Mouse (Mus musculus): ENCODE results near the gene Gm21985.

The Gm21985 gene

DNA sequence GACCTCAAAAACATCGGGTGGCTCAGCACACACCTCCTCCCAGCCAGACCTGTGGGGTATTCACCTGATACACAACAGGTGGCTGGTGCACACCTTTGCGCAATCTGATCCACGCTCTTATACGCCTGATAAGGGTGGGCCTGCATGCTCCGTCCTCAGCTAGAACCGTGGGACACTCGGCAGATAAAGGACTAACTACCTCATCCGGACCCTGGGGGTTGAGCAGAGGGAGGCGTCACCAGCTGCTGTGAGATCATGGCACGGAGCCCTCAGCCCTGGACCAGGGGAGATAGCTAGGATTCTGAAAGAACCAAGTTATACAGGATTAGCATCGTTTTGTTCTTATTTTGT lies at the start of gene Gm21985:
Gm21985 (plus strand) TSS at position 73 of the 351 bp plus-strand sequence.
- DNase-seq (ENCODE audit: low spot score in 2 of 2): peak; percentile 74 to 80

DNA sequence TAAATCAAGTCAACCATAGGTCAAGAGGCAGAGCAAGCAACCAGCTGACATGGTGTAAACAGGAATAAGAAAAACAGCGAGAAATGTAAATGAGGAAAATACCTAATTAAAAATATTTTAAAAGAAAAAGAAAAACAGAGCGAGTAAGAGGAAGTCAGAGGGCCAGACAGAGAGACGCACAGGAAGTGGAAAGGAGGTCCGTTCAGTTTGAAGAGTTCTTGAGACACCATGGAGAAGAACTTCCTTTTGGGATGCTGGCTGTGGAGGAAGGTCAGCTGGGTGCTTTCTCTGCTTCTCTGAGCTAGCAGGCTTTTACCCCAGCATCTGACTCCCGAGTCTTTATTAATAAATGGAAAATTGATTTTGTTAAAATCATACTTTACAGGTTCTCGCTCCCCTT lies 48.5 kb upstream of the Gm21985 start:
- no peak for DNase-seq (ENCODE audit: low spot score in 2 of 2)

DNA sequence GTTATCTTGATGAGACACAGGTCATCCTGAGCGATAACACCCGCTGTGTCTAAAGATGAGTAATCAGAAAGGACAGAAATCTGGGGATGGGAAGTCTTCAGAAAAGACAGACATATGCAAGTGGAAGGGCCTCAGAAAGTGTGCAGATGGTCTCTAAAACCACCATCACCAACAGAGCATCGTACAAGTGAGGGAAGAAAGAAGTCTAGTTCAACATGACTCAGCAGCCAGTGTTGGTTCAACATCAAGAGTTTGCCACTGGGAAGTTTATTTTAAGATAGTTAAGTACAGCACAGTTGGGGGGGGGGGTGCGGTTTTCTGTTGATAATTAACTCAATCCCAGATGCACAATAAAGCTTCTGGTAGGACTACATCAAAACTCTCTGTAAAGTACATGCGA lies 45.2 kb upstream of the Gm21985 start:
- DNase-seq (ENCODE audit: low spot score in 2 of 2): no peak

DNA sequence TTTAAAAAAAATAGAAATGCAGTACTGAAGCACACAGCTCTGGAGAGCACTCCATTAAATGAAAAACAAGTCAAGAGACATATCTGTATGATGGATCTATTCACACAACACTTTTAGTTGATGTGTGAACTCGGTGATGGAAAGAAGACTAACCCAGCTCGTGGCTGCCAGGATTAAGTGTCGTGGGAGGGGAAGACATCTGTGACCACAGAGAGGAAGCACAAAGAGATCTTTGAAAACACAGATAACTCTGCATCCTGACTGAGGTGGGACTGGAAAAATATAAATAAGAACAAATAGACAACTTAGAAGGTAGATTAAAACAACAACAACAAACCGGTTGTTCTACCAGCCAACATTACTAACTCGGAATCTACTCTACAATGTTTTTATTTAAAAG lies 43.5 kb upstream of the Gm21985 start:
- DNase-seq (ENCODE audit: low spot score in 2 of 2): no peak

DNA sequence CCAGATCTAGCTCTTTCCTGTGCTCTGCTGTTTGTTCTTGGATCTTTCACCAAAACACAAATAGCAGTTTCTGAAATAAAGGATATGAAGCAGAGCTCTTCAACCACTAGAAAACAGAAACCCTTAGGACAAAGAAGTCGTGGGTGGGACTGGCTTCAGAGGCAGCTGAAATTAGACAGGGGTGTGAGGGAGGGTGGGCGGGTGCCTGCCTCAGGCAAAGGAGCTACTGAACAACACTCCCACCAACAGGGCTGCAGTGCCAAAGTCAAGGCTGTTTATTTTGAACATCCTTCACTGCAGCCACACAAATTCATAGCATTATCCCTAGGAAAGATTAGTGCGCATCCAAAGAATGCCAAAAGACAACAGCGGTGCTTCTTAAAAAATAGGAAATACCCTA lies 41.8 kb upstream of the Gm21985 start:
- no peak for DNase-seq (ENCODE audit: low spot score in 2 of 2)

DNA sequence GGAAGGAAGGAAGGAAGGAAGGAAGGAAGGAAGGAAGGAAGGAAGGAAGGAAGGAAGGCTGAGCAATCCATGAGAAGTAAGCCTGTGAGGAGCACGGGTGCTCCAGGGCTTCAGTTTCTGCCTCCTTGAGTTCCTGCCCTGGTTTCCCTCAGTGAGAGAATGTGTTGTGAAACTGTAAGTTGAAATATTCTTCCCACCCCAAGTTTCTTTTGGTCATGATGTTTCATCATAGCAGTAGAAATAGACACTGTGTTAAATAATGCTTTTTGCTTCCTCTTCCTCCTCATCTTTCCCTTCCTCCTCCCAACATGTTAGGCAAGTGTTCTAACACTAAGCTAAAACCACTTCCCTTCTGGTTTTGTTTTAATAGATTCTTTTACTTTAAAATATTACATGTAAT lies 33.5 kb upstream of the Gm21985 start:
- peak in 1 of 2 experiments; percentile 7 for DNase-seq (ENCODE audit: low spot score in 2 of 2)

DNA sequence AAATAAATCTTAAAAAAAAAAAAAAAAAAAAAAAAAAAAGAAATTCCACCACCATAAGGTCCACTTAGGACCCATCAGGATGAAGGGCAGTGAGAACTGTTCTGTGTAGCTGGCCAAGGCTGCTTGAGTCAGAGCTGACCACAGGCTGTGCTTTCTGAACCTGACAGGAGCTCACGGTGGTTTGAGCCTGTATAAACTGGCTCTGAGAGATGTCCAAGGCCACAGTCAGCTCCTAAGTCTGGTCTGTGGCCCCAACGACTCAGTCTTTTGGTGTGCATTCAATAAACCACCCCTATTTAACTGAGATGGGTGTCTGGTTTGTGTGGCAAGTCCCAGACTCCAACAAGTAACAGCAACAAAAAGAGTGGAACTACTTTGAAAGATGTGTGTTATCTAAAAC lies 29.5 kb upstream of the Gm21985 start:
- DNase-seq (ENCODE audit: low spot score in 2 of 2): no peak

DNA sequence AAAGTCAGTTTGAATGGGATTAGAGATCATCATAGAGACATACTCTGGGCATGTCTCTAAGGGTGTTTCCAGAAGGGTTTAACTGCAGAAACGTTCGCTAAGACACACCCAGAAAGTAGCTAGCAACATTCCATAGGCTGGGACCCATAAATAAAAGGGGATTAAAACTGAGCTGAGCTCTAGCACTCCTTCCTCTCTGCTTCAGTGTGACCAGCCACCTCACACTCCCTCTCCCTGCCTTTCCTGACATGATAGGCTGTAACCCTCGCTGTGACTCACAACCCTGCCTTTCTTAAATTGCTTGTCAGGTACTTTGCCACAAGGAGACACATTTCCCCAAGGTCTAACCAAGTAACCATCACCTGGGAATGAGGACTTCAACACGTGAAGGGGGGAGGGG lies 28.1 kb upstream of the Gm21985 start:
- no peak for DNase-seq (ENCODE audit: low spot score in 2 of 2)

DNA sequence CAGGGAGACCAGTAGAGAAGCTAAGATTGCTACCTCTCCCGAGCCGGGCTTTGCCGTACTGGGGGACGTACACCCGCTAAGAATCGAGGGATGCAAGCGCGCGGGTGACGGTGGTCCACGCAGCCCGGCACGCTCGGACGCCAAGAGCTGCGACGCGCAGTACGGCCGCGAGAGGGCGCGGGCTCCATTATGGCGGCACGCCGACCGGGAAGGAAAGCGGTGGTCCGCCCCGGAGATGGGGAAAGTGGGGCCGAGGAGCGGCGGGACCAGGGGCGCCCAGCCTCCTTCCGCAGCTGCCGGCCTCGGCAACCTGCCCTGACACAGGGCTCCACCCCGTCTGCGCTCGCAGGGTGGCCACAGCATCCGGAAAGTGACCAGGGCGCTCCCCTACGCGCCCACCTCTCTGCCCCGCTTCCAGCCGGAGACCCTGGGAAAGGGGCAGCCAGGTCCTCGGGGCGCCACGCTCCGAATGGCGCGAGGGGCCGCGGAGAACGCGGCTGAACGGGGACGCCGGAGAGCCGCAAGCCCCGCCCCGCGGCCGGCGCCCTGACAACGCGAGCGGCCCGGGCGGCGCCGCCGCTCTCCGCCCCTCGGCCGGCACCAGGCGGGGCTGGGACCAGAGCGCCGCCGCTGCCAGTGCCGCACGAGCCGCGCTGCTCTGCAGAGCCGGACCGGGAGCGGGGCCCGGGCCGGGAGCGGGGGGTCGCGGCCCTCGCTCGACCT lies 26.7 kb upstream of the Gm21985 start, which contains the start of gene Lpcat4:
Lpcat4 (plus strand) TSS at position 257 of the 723 bp plus-strand sequence.
- DNase-seq (ENCODE audit: low spot score in 2 of 2): peak; percentile 77 to 83

DNA sequence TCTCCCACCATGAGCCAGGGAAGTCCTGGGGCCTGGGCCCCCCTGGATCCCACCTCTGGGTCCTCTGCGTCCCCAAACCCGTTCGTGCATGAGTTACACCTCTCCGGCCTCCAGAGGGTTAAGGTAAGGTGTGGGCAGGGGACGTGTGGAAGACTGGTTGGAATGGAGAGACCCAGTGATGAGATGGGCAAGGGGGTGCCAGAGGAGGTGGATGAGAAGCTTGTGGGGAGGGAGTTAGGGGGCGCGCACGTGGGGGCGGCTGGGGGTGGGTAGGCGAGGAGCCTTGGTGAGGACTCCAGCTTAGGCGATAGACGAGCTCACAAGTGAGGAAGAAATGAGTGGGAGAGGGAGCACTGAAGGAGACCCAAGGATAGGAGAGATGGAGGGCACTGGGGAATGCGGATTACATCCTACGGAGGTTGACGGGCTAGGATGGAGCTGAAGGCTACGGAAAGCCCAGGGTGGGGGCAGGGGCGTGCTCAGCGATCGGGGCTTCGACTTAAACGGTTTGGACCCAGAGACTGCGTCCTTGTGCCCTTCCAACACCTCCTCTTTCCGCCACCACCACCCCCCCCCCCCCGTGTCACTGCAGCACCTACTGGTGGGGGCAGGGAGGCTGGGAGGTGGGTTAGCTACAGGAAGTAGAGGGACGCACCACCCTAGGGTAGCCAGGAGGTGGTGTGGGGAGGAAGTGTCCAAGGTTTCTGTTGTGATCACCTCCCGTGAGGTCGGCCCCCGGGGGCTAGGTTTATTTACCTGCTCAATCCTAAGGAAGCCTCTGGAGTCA lies 26.0 kb upstream of the Gm21985 start:
- peak in 1 of 2 experiments; percentile 12 for DNase-seq (ENCODE audit: low spot score in 2 of 2)

DNA sequence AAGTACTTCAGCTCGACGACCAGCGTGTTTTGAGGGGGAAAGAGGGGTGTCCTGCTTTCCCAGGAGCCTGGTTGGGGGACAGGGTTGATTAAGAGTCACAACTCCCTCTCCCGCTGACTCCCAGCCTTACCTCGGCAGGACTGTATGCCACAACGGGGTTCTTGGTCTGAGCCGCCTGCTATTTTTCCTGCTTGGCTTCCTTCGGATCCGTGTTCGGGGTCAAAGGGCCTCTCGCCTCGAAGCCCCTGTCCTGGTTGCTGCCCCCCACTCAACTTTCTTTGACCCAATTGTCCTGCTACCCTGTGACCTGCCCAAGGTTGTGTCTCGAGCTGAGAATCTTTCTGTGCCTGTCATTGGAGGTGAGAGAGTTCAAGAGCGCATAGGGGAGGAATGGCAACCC lies 24.3 kb upstream of the Gm21985 start:
- no peak for DNase-seq (ENCODE audit: low spot score in 2 of 2)

DNA sequence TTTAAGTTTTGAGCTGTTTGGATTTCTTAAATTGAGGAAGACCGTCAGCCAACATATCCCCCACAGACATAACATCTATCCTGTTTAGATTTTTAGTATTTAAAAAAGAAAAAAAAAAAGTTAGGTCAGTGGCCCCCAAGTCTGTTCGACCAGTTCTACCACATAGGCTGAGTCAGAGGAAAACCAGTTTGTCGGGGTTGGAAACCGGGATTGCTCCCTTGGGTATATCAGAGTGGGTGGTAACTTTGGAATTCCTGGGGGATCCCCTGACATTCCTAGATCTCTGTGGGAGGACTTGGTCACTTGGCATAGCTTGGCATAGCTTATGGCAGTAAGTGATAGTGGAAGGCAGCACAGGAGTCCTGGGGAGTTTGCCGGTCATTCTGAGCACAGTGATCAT lies 20.8 kb upstream of the Gm21985 start:
- no peak for DNase-seq (ENCODE audit: low spot score in 2 of 2)

DNA sequence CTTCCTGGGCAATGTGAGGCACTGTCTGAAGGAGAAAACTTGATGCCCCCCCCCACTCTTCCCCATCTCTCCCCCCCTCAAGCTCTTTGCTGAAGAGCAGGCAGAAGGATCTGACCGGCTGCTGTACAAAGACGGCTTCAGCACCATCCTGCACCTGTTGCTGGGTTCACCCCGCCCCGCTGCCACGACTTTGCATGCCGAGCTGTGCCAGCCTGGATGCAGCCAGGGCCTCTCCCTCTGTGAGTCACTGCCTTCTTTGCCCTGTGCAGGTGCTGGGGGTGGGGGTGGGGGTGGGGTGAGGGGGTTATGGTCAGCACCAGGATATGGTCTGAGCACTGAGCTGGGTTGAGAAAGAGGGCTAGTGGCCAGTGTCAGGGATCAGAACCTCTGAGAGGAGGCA lies 19.9 kb upstream of the Gm21985 start:
- DNase-seq (ENCODE audit: low spot score in 2 of 2): no peak

DNA sequence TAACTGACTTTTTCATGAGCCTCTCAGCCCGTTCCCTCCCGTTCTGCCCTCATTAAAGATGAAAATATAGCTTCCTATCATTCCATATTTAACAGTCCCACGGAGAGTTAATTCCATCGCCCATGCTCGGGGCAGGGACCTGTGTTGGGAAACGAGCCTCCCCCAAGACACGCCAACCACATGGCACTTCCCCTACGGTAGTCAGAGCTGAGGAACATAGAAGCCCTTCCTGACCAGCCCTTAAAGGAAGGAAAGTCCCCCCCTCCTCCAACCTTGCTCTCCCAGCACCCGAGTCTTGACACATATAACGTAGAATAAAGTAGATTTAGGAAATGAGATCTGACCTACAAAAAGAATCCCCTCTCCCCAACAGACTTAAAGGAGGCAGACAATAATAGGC lies 18.8 kb upstream of the Gm21985 start:
- no peak for DNase-seq (ENCODE audit: low spot score in 2 of 2)

DNA sequence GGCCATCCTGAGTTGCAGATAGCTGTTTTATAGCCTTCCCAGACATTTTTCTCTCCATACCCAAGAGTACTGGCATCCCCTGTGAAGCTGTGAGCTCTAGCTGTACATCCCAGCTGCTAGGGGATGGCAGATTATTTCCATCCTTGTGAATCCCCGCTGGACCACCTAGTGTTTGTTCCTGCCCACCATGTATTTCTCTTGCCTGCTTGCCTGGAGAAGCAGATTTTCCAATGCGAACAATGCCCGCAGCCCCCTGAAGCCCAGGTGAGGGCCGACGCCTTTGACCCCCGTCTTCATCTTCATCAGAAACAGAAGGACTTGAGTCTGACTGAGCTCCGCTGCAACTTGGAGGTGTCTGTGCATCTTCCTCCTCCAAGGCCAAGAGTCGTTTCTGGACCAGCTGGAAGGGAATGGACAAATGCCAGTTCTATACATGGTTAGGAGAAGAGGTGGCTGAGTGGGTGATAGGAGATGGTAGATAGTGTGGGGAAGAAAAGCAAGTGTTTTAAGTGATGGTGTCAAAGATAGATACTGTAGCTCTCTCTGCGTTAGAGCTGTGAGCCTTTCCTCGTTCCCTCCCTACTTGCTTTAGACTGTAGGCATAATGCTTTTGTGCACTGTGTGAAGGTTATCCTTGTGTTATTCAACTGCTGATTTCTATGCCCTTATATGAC lies 16.2 kb upstream of the Gm21985 start:
- no peak for DNase-seq (ENCODE audit: low spot score in 2 of 2)

DNA sequence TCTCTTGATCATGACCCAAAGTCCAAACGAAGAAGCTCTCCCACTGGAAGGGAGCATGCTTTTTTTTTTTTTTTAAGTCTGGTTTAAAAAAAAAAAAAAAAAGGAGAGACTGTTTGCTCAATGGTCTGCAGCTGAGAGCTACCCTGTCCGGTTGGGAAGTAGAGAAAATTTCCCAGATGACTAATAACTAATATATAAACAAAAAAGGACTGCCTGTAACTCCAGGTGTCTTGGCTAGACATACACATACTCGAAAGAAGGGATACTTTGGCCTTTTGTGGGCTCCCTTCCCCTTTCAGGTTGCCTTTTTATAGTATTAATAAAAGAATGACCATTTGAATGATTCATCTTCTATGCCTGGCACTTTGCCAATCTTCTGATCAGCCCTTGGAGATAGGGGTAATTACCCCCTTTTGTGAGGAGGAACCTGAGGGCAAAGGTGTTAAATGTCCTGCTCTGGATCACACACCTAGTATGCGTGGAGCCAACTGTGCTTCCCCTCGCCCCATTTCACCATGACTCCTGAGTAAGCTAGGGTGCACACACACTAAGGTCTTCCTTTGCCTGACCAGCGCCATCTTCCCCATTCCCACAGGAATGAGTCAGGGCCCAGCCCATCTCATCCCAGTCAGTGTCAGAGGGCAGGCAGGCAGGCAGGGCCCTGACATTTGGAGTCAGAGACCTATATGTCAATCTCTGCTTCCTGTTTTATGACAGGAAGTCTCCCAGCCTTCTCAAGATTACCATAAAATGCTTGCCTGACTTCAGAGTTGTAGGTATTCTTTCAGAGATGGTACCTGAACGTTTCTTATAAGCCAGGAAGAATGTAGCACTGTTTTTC lies 11.2 kb upstream of the Gm21985 start:
- no peak for DNase-seq (ENCODE audit: low spot score in 2 of 2)

DNA sequence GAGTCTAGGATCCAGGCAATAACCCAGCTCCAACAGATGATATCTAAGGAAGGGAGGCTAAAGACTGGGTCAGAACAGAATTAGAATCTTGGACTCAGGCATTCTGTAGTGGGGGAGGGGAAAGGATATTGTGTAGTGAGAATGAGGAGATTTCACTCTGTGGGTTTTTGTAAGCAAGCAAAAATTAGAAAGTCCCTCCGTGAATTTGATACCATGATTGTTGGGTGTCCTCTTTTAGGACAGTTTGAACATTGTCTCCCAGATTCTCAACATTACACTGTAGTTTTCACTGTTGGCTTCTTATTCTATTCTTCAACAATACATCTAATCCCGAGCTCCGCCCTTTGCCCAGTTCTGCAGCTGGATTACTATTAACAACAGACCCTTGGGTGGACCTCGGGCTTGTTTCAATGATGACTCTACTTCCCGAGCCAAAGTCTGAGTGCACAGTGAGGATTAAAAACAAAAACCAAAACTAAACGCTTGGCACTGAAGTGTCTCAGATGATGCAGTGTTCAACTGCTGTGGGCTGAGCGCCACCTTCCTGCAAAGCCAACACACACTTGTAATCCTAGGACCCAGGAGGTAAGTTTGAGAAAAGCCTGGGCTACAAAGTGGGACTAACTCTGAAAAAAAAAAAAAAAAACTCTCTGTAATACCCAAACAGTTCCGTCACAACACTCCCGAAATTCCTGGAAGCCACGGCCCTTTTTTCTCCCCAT lies 6.7 kb upstream of the Gm21985 start, which contains the start of gene Nutm1:
Nutm1 (minus strand) TSS at position 51 of the 722 bp plus-strand sequence.
- DNase-seq (ENCODE audit: low spot score in 2 of 2): peak in 1 of 2 experiments; percentile 34

DNA sequence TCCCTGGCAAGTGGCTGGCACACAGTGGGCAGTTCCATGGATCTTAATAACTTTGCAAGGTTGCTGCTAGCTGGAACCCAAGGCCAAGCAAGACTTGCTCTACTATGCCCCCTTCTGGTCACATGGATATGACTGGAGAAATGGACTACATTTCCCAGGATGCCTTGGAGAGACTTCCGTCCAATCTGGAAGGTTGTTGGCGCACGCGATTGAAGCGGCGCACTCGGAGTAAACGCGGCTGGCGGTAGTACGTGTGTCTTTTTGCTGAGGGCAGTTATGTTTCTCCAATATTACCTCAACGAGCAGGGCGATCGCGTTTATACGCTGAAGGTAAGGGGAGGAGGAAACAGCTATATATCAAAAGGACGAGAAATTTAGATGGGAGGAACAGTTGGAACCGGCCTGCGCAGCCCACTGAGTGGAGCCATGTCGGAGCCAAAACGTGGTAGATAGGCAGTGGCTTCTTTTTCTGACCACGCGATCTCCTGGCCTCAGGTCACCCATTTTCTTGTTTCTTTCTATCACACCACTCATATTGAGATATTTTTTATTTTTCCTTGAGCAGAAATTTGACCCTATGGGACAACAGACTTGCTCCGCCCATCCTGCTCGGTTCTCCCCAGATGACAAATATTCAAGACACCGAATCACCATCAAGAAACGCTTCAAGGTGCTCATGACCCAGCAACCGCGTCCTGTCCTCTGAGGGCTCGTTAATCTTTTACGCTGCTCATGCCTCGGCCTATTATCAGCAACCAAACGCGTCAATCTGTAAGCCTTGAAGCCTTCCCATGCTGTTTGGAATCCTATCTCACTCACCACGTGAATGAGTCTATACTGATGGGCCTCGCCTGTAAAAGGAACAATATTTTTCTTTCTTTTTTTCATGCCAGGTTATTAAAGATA lies 4.1 kb upstream of the Gm21985 start, which contains the start of gene Nop10:
Nop10 (plus strand) TSS at position 179 of the 906 bp plus-strand sequence.
- peak; percentile 80 to 86 for DNase-seq (ENCODE audit: low spot score in 2 of 2)

DNA sequence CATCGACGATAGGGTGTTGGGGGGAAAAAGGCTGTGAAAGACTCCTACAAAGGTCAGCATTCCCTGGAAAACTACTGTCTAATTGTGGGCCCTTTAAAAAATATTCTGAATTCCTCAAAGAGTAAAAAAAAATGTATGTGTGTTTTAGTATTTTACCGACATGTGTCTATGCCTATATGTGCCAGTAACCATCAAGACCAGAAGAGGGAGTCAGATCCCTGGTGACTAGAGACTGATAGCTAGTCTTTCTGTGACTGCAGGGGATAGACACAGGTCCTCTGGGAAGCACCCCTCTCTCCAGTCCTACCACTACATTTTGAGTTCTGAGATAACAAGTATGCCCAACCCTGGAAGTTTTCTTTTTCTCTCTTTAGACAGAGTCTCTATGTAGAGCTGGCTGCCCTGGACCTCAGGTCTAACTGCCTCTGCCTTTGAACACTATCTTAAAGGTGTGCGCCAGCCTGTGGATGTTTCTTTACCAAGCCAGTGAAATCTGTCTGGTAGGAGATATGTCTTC lies 3.3 kb upstream of the Gm21985 start:
- DNase-seq (ENCODE audit: low spot score in 2 of 2): peak in 1 of 2 experiments; percentile 27

DNA sequence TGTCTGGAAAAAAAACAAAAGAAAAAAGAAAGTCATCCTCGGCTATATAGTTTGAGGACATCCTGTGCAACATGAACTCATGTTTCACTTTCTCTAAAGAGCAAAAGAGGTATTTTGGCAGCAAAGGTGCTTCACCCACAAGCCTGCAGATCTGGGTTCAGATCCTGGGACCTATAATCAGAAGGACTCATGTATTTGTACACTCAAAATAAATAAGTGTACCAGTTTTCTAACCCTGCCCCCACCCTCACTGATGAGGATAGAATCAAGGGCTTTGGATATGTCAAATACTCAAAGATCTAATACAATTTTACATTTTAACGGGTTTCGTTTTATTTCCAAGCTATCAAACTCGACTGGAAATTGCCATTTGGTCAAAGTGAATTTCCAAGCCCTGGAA lies 1.8 kb upstream of the Gm21985 start:
- no peak for DNase-seq (ENCODE audit: low spot score in 2 of 2)
